Mouse (Mus musculus): ENCODE results near the gene Nlrp4e. TPM values are rescaled to one million over a fixed set of nuclear protein-coding genes. Genes with fewer than 3 reads are reported as not detected.

Gene Nlrp4e
- not detected for polyA plus RNA-seq (2014; fragmentation: Illumina TruSeq; extraction: RNeasy Lipid Tissue Mini Kit (QIAGEN cat#74804); ENCODE audit: low read depth, low replicate concordance)

GRCm38 (mm10) chr7:23300892-23301291, at the start of gene Nlrp4e:
Gene Nlrp4e, plus strand, starts transcription at chr7:23301192.

DNA sequence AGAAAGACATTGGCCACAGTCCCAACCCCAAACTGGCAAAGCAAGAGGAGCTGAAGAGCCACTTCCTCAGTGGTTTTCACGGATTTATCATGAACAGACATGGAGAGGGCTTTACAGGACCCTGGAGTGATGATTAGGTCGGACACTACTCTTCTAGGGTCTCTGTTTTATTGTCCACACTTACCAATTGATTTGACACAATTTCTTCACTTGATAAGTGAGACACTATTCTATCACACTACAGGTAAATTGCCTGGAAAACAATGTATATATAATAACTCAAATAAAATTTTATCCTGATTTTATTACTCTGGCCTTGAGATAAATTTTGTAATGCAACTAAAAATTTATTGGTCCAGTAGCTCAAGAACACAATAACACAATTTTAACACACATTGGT, 49.4 kb upstream of the Nlrp4e start, which contains the start of gene Vmn1r166:
Gene Vmn1r166 (minus strand): TSS at position 101 of the 400 bp plus-strand sequence.

GRCm38 (mm10) chr7:23278800-23279199, 22.2 kb upstream of the Nlrp4e start, which contains the start of gene Gm6902:
Gene Gm6902, minus strand, starts transcription at chr7:23278900.

DNA sequence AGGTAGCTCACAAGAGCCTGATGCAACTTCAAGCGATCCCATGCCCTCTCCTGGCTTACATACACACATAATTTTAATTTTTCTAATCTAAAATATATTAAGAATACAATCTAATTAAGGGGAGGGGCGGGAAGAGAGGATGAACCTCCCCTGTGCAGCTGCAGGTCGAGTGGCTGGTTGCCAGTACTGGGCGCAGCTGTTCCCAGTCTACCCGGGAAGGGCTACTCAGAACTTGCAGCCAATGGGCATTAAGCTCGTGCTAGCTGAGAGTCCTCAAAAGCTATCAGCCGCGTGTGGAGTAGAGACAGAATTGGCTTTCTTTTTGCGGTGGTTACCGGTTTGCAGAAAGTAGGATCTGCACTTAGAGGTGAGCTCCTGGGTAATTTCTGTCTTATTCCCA, 84.6 kb downstream of the Nlrp4e start, which contains the start of gene Nlrp5:
Gene Nlrp5 (plus strand): TSS at position 301 of the 400 bp plus-strand sequence.

Other genes with a start within 250 kb of the Nlrp4e start
- not detected for gene Vmn1r163, start 245.7 kb upstream of the Nlrp4e start, polyA plus RNA-seq (2014; fragmentation: Illumina TruSeq; extraction: RNeasy Lipid Tissue Mini Kit (QIAGEN cat#74804); ENCODE audit: low read depth, low replicate concordance)
- gene Gm8720, start 233.7 kb upstream of the Nlrp4e start, polyA plus RNA-seq (2014; fragmentation: Illumina TruSeq; extraction: RNeasy Lipid Tissue Mini Kit (QIAGEN cat#74804); ENCODE audit: low read depth, low replicate concordance) = not detected
- not detected for gene Gm10662, start 156.7 kb upstream of the Nlrp4e start, polyA plus RNA-seq (2014; fragmentation: Illumina TruSeq; extraction: RNeasy Lipid Tissue Mini Kit (QIAGEN cat#74804); ENCODE audit: low read depth, low replicate concordance)
- not detected for gene Vmn1r165, start 83.9 kb upstream of the Nlrp4e start, polyA plus RNA-seq (2014; fragmentation: Illumina TruSeq; extraction: RNeasy Lipid Tissue Mini Kit (QIAGEN cat#74804); ENCODE audit: low read depth, low replicate concordance)
- gene Vmn1r166, start 49.5 kb upstream of the Nlrp4e start, polyA plus RNA-seq (2014; fragmentation: Illumina TruSeq; extraction: RNeasy Lipid Tissue Mini Kit (QIAGEN cat#74804); ENCODE audit: low read depth, low replicate concordance) = not detected
- gene Gm6902, start 22.3 kb upstream of the Nlrp4e start, polyA plus RNA-seq (2014; fragmentation: Illumina TruSeq; extraction: RNeasy Lipid Tissue Mini Kit (QIAGEN cat#74804); ENCODE audit: low read depth, low replicate concordance) = not detected
- not detected for gene Nlrp5, start 84.7 kb downstream of the Nlrp4e start, polyA plus RNA-seq (2014; fragmentation: Illumina TruSeq; extraction: RNeasy Lipid Tissue Mini Kit (QIAGEN cat#74804); ENCODE audit: low read depth, low replicate concordance)
- not detected for gene Vmn1r167, start 206.0 kb downstream of the Nlrp4e start, polyA plus RNA-seq (2014; fragmentation: Illumina TruSeq; extraction: RNeasy Lipid Tissue Mini Kit (QIAGEN cat#74804); ENCODE audit: low read depth, low replicate concordance)
- gene Vmn1r168, start 238.5 kb downstream of the Nlrp4e start, polyA plus RNA-seq (2014; fragmentation: Illumina TruSeq; extraction: RNeasy Lipid Tissue Mini Kit (QIAGEN cat#74804); ENCODE audit: low read depth, low replicate concordance) = not detected